10 mouse cellular contexts compared by ENCODE assay signal in the genomic region with DNA sequence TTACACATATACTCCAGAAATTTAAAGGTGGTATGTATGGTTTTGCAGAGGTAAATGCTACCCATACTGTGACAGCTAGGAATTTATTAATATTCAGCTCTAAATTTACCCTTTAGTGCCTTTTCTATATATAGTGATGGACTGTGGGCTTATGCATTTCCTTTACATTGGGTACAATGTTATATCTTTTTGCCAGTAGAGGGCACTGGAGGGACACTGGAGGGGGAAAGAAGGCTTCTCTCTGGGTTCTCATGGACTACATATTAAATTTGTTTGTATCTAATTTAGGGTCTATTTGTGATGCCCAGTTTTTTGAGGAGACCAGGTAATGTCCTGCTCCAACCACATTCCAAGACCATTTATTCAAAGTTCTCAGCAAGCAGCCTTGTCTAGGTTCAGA.
DNase-seq lines count a peak whose midpoint lies in the region; ATAC-seq and TF ChIP-seq lines count a peak whose summit lies in the region.
"Had no signal": no experiment of that assay in that cellular context is flagged by ENCODE, and none has a peak within 500 bp of the region (broad histone marks: within the 10 kb centered on the region; RNA-seq: fewer than 3 reads in every experiment).

No protein-coding gene starts in this region.

- H3K4me2 ChIP-seq in embryonic facial prominence, embryonic 11.5 days (ENCODE audit: low read depth, low read length), result no peak overlapping the region
- H3K4me2 ChIP-seq in liver, postnatal 0 days (ENCODE audit: low read depth, low read length), result no peak overlapping the region
- H3K4me2 ChIP-seq: liver, embryonic 13.5 days; neural tube, embryonic 12.5 days had no signal

- no peaks in the 10 kb centered on the region for H3K27me3 ChIP-seq in embryonic facial prominence, embryonic 11.5 days (ENCODE audit: control insufficient read depth, insufficient read depth, low read length)
- no peaks in the 10 kb centered on the region; the same call in 1 of the 2 replicates for H3K27me3 ChIP-seq in embryonic facial prominence, embryonic 10.5 days (replicated peaks; ENCODE audit: low read depth, poor library complexity, severe bottlenecking)
- no peaks in the 10 kb centered on the region for H3K27me3 ChIP-seq in liver, postnatal 0 days (ENCODE audit: insufficient read depth, low read length)
- H3K27me3 ChIP-seq: liver, embryonic 13.5 days; neural tube, embryonic 12.5 days had no signal

- no peaks in the 10 kb centered on the region for H3K9me3 ChIP-seq in embryonic facial prominence, embryonic 11.5 days (replicated peaks; ENCODE audit: control insufficient read depth, low read length)
- no peaks in the 10 kb centered on the region for H3K9me3 ChIP-seq in embryonic facial prominence, embryonic 10.5 days
- H3K9me3 ChIP-seq in liver, postnatal 0 days (ENCODE audit: low read length), result no peaks in the 10 kb centered on the region
- H3K9me3 ChIP-seq: liver, embryonic 13.5 days; neural tube, embryonic 12.5 days had no signal

- no peaks in the 10 kb centered on the region for H3K36me3 ChIP-seq in embryonic facial prominence, embryonic 11.5 days (replicated peaks; ENCODE audit: control insufficient read depth, insufficient read depth, low read depth, low read length)
- H3K36me3 ChIP-seq in embryonic facial prominence, embryonic 10.5 days (replicated peaks), result no peaks in the 10 kb centered on the region
- H3K36me3 ChIP-seq in liver, postnatal 0 days (replicated peaks; ENCODE audit: insufficient read depth, low read length), result no peaks in the 10 kb centered on the region
- H3K36me3 ChIP-seq: liver, embryonic 13.5 days; neural tube, embryonic 12.5 days had no signal

- ATAC-seq in embryonic facial prominence, embryonic 11.5 days (replicated peaks; ENCODE audit: insufficient number of reproducible peaks, low FRiP score, low TSS enrichment, low read depth), result no peak
- no peak for ATAC-seq in liver, postnatal 0 days
- ATAC-seq in megakaryocyte-erythroid progenitor cell, adult 5-6 weeks (replicated peaks; ENCODE audit: low FRiP score, low TSS enrichment, poor library complexity, severe bottlenecking), result peak; percentile 75

- no peak overlapping the region for H3K9ac ChIP-seq in embryonic facial prominence, embryonic 11.5 days (replicated peaks; ENCODE audit: low read length)
- H3K9ac ChIP-seq in liver, postnatal 0 days (replicated peaks), result no peak overlapping the region
- H3K9ac ChIP-seq: liver, embryonic 13.5 days; neural tube, embryonic 12.5 days had no signal

- H3K4me3 ChIP-seq in embryonic facial prominence, embryonic 11.5 days (ENCODE audit: low read depth, low read length), result no peak overlapping the region
- no peak overlapping the region for H3K4me3 ChIP-seq in embryonic facial prominence, embryonic 10.5 days
- H3K4me3 ChIP-seq in liver, postnatal 0 days (ENCODE audit: low read depth, low read length), result no peak overlapping the region
- H3K4me3 ChIP-seq: liver, embryonic 13.5 days; neural tube, embryonic 12.5 days had no signal

- peak; percentile 51 for DNase-seq in embryonic facial prominence, embryonic 11.5 days (ENCODE audit: low spot score)
- DNase-seq in embryonic facial prominence, embryonic 10.5 days (ENCODE audit: low spot score), result no peak
- no peak for DNase-seq in liver, postnatal 0 days
- no peak for DNase-seq in liver
- peak; percentile 34 for DNase-seq in brain, adult 2 months (ENCODE audit: low read depth, low spot score)
- DNase-seq in adrenal gland, postnatal 25 days, result no peak
- DNase-seq in ovary, postnatal 36 days (ENCODE audit: low spot score), result no peak
- DNase-seq: liver, embryonic 13.5 days had no signal

- TF ChIP-seq CTCF in liver, postnatal 0 days (IDR thresholded peaks at IDR 0.05; ENCODE audit: low read depth), result peak; percentile 58

- no peak for TF ChIP-seq EP300 in liver, postnatal 0 days (IDR thresholded peaks at IDR 0.05; ENCODE audit: low read depth)

- H3K4me1 ChIP-seq in embryonic facial prominence, embryonic 11.5 days (ENCODE audit: control insufficient read depth, insufficient read depth, low read length), result no peaks in the 10 kb centered on the region
- no peaks in the 10 kb centered on the region for H3K4me1 ChIP-seq in embryonic facial prominence, embryonic 10.5 days
- no peaks in the 10 kb centered on the region for H3K4me1 ChIP-seq in liver, postnatal 0 days (ENCODE audit: insufficient read depth)
- H3K4me1 ChIP-seq: liver, embryonic 13.5 days; neural tube, embryonic 12.5 days had no signal

- H3K27ac ChIP-seq in embryonic facial prominence, embryonic 11.5 days (replicated peaks; ENCODE audit: low read depth, low read length), result no peak overlapping the region
- H3K27ac ChIP-seq in embryonic facial prominence, embryonic 10.5 days (replicated peaks), result no peak overlapping the region
- H3K27ac ChIP-seq in liver, postnatal 0 days (ENCODE audit: low read depth), result no peak overlapping the region
- H3K27ac ChIP-seq: liver, embryonic 13.5 days; neural tube, embryonic 12.5 days had no signal

Comparison
In these comparisons a context has a peak if more than half of its experiments do, and no peak if none do; other contexts are left out.
1. DNase-seq: peak in embryonic facial prominence, embryonic 11.5 days (single experiment) and brain, adult 2 months (single experiment); none in embryonic facial prominence, embryonic 10.5 days (single experiment), liver, postnatal 0 days (single experiment), liver (single experiment), adrenal gland, postnatal 25 days (single experiment) and ovary, postnatal 36 days (single experiment).